In genomic region chr7:79858202-79858934, GRCm38 (mm10) we compare ENCODE assay signal across 13 mouse cellular contexts. TPM values are rescaled to one million over a fixed set of nuclear protein-coding genes. Genes with fewer than 3 reads are reported as not detected.
A peak's percentile ranks its signal among the peaks of the same experiment; 100 is the strongest.
DNase-seq lines count a peak whose midpoint lies in the region; ATAC-seq and TF ChIP-seq lines count a peak whose summit lies in the region.
"Had no signal": no experiment of that assay in that cellular context is flagged by ENCODE, and none has a peak within 500 bp of the region (broad histone marks: within the 10 kb centered on the region; RNA-seq: fewer than 3 reads in every experiment).

No protein-coding gene starts in this region.

- peak; percentile 31 for DNase-seq in MEL (ENCODE audit: low read depth, low spot score)
- DNase-seq in gastrocnemius, adult 8-10 months (ENCODE audit: low spot score in 2 of 2) = peak; percentile 23 to 31
- no peak for DNase-seq in limb, embryonic 14.5 days (ENCODE audit: low spot score)
- no peak for DNase-seq in ovary, postnatal 10 days (ENCODE audit: low spot score)
- no peak for DNase-seq in embryo, embryonic 10.5 days (ENCODE audit: low spot score)
- DNase-seq in yolk sac, embryonic 10.5 days (ENCODE audit: low spot score) = no peak
- DNase-seq: liver; spleen, adult 18-20 months had no signal

- TF ChIP-seq POLR2A in MEL (IDR thresholded peaks at IDR 0.05; ENCODE audit: control insufficient read depth in 1 of 2, insufficient read depth in 1 of 2, low read depth in 1 of 2, low read length in 2 of 2, poor library complexity in 1 of 2) = no peak
- TF ChIP-seq POLR2A in limb, embryonic 14.5 days (IDR thresholded peaks at IDR 0.05; ENCODE audit: borderline replicate concordance, extremely low read depth, insufficient read depth, insufficient read length) = no peak

- H3K36me3 ChIP-seq in kidney, embryonic 15.5 days = no peaks in the 10 kb centered on the region
- no peaks in the 10 kb centered on the region for H3K36me3 ChIP-seq in kidney, embryonic 14.5 days (ENCODE audit: control insufficient read depth, insufficient read depth, low read length)
- peaks cover 0 to 37% of the 10 kb centered on the region in 2 experiments; a peak in 2 of 4 replicates for H3K36me3 ChIP-seq in MEL (ENCODE audit: control insufficient read depth in 1 of 2, insufficient read depth in 2 of 2, low read length in 2 of 2)
- no peaks in the 10 kb centered on the region for H3K36me3 ChIP-seq in limb, embryonic 14.5 days (ENCODE audit: control insufficient read depth, insufficient read depth, low read length)
- H3K36me3 ChIP-seq: midbrain, embryonic 10.5 days had no signal

- H3K4me2 ChIP-seq in kidney, embryonic 15.5 days = 0 out of 2 replicates have a peak overlapping the region, but pooled peaks have one; percentile 0
- H3K4me2 ChIP-seq in kidney, embryonic 14.5 days (replicated peaks; ENCODE audit: low read depth, low read length) = no peak overlapping the region
- H3K4me2 ChIP-seq in limb, embryonic 14.5 days (replicated peaks; ENCODE audit: low read depth, low read length, severe bottlenecking) = peak overlapping the region; percentile 23; the same call in 1 of the 2 replicates

- H3K79me2 ChIP-seq in MEL (ENCODE audit: control insufficient read depth, insufficient read depth, low read length, poor library complexity) = no peaks in the 10 kb centered on the region

- peak; percentile 48 to 62 for TF ChIP-seq EP300 in MEL (IDR thresholded peaks at IDR 0.05; ENCODE audit: low read depth in 1 of 2, low read length in 2 of 2)

- H3K4me3 ChIP-seq in kidney, embryonic 15.5 days (replicated peaks) = no peak overlapping the region
- H3K4me3 ChIP-seq in kidney, embryonic 14.5 days (ENCODE audit: low read length) = no peak overlapping the region
- H3K4me3 ChIP-seq in MEL (ENCODE audit: control insufficient read depth in 1 of 2, insufficient read depth in 1 of 2, low read depth in 2 of 2, low read length in 2 of 2) = peak overlapping the region in 1 of 2 experiments; percentile 9; a peak in 1 of 4 replicates
- no peak overlapping the region for H3K4me3 ChIP-seq in limb, embryonic 14.5 days (replicated peaks; ENCODE audit: low read length)
- H3K4me3 ChIP-seq: midbrain, embryonic 10.5 days had no signal

- no peak for ATAC-seq in kidney, embryonic 15.5 days (replicated peaks; ENCODE audit: low FRiP score)
- no peak for ATAC-seq in kidney, embryonic 14.5 days (ENCODE audit: low FRiP score, low TSS enrichment)
- ATAC-seq in limb, embryonic 14.5 days (ENCODE audit: low FRiP score, low read depth) = no peak
- ATAC-seq: inflammation-experienced regulatory T-cells, adult 6 months had no signal

- 50% methylated on average over 11 of the region's 11 CpGs for WGBS in kidney, embryonic 15.5 days
- WGBS in kidney, embryonic 14.5 days = 57% methylated on average over 11 of the region's 11 CpGs
- WGBS in limb, embryonic 14.5 days = 49% methylated on average over 11 of the region's 11 CpGs

- TF ChIP-seq RAD21 in MEL (IDR thresholded peaks at IDR 0.05; ENCODE audit: low read depth, low read length) = no peak

- no peak for TF ChIP-seq CTCF in MEL (IDR thresholded peaks at IDR 0.05 in 2 of 3, conservative IDR thresholded peaks at IDR 0.05 in 1 of 3; ENCODE audit: control insufficient read depth in 1 of 3, insufficient read depth in 1 of 3, low read depth in 2 of 3, low read length in 3 of 3, poor library complexity in 1 of 3, severe bottlenecking in 1 of 3)

- peak overlapping the region; percentile 33; the same call in 1 of the 2 replicates for H3K27ac ChIP-seq in kidney, embryonic 15.5 days
- no peak overlapping the region for H3K27ac ChIP-seq in kidney, embryonic 14.5 days (ENCODE audit: low read depth, low read length)
- no peak overlapping the region for H3K27ac ChIP-seq in MEL (ENCODE audit: control insufficient read depth, low read depth, low read length)
- 0 out of 2 replicates have a peak overlapping the region, but pooled peaks have one; percentile 61 for H3K27ac ChIP-seq in limb, embryonic 14.5 days (replicated peaks; ENCODE audit: low read depth, low read length)
- H3K27ac ChIP-seq: midbrain, embryonic 10.5 days had no signal

- no peak overlapping the region for H3K9ac ChIP-seq in kidney, embryonic 15.5 days
- no peak overlapping the region for H3K9ac ChIP-seq in kidney, embryonic 14.5 days (ENCODE audit: low read depth, low read length)
- H3K9ac ChIP-seq in MEL (ENCODE audit: control insufficient read depth, low read depth, low read length, poor library complexity, severe bottlenecking) = peak overlapping the region; percentile 14; the same call in 1 of the 2 replicates
- no peak overlapping the region for H3K9ac ChIP-seq in limb, embryonic 14.5 days (ENCODE audit: low read depth, low read length, severe bottlenecking)

- H3K9me3 ChIP-seq in kidney, embryonic 15.5 days (replicated peaks) = no peaks in the 10 kb centered on the region
- no peaks in the 10 kb centered on the region for H3K9me3 ChIP-seq in kidney, embryonic 14.5 days (ENCODE audit: control insufficient read depth, low read length)
- no peaks in the 10 kb centered on the region for H3K9me3 ChIP-seq in MEL (replicated peaks; ENCODE audit: insufficient read depth, low read length)
- no peaks in the 10 kb centered on the region for H3K9me3 ChIP-seq in limb, embryonic 14.5 days (ENCODE audit: control insufficient read depth, low read length)
- H3K9me3 ChIP-seq: midbrain, embryonic 10.5 days had no signal

- no peaks in the 10 kb centered on the region for H3K27me3 ChIP-seq in kidney, embryonic 15.5 days
- H3K27me3 ChIP-seq in kidney, embryonic 14.5 days (ENCODE audit: control insufficient read depth, insufficient read depth, low read length) = no peaks in the 10 kb centered on the region
- H3K27me3 ChIP-seq in MEL (ENCODE audit: control insufficient read depth in 1 of 2, insufficient read depth in 2 of 2, low read length in 2 of 2) = peaks cover 0 to 2% of the 10 kb centered on the region in 2 experiments; a peak in 1 of 4 replicates
- H3K27me3 ChIP-seq in limb, embryonic 14.5 days (ENCODE audit: control insufficient read depth, insufficient read depth, low read length) = no peaks in the 10 kb centered on the region

- H3K4me1 ChIP-seq in kidney, embryonic 15.5 days = peaks cover 32% of the 10 kb centered on the region
- H3K4me1 ChIP-seq in kidney, embryonic 14.5 days (ENCODE audit: control insufficient read depth, insufficient read depth, low read length) = peaks cover 10% of the 10 kb centered on the region
- peaks cover 9 to 55% of the 10 kb centered on the region in 2 experiments for H3K4me1 ChIP-seq in MEL (ENCODE audit: control insufficient read depth in 1 of 2, insufficient read depth in 2 of 2, low read length in 2 of 2)
- peaks cover 22% of the 10 kb centered on the region for H3K4me1 ChIP-seq in limb, embryonic 14.5 days (ENCODE audit: control insufficient read depth, insufficient read depth, low read length)

TF ChIP-seq in MEL, 35 proteins besides CTCF, POLR2A, EP300 and RAD21:
- TF ChIP-seq MEF2A (IDR thresholded peaks at IDR 0.05; ENCODE audit: extremely low read depth, insufficient replicate concordance, low read depth, low read length, poor library complexity, severe bottlenecking) = no peak
- peak; percentile 53 for TF ChIP-seq TAL1 (IDR thresholded peaks at IDR 0.05; ENCODE audit: low read length)
- TF ChIP-seq GATA1 (IDR thresholded peaks at IDR 0.05; ENCODE audit: low read depth, low read length) = peak; percentile 34; the same call in 1 of the 2 replicates
- peak; percentile 76 for TF ChIP-seq TCF12 (IDR thresholded peaks at IDR 0.05; ENCODE audit: low read depth, low read length)
- TF ChIP-seq ETS1 (IDR thresholded peaks at IDR 0.05; ENCODE audit: low read depth, low read length) = 0 out of 2 replicates have a peak, but pooled peaks have one; percentile 16

RNA-seq across cellular contexts. Expression of gene Anpep, which starts 2.5 kb away (rescaled TPM):
- polyA plus RNA-seq in kidney, embryonic 15.5 days (2015; fragmentation: Nextera tagmentation; extraction: Ambion mirVana) = 72.4 and 81.7 TPM in 2 replicates
- 23.7 and 39.0 TPM in 2 replicates for polyA plus RNA-seq in kidney, embryonic 14.5 days (2014; fragmentation: Nextera tagmentation; extraction: Ambion mirVana)
- 7.6 and 11.2 TPM in 2 replicates for total RNA-seq in MEL (2012; rRNA removed)
- polyA plus RNA-seq in MEL (2012; ENCODE audit: insufficient read depth in 1 of 2, insufficient read length in 2 of 2, low read depth in 1 of 2, low replicate concordance in 2 of 2, missing spikeins in 1 of 2) = 10 to 100 TPM; 40.2 to 77.2 TPM
- 1 to 10 TPM; 2.8 to 5.8 (median 3.5) TPM for total RNA-seq in gastrocnemius, adult 8-10 months (2022)
- 39.5 and 39.8 TPM in 2 replicates for polyA plus RNA-seq in limb, embryonic 14.5 days (2012; rRNA removed)
- polyA plus RNA-seq in limb, embryonic 14.5 days (2014; fragmentation: Nextera tagmentation; extraction: Ambion mirVana) = 26.6 and 31.3 TPM in 2 replicates

RNA-seq across cellular contexts. Expression of gene Mesp2, which starts 47.8 kb away (rescaled TPM):
- polyA plus RNA-seq in kidney, embryonic 15.5 days (2015; fragmentation: Nextera tagmentation; extraction: Ambion mirVana) = 0.82 and 1.5 TPM in 2 replicates
- polyA plus RNA-seq in kidney, embryonic 14.5 days (2014; fragmentation: Nextera tagmentation; extraction: Ambion mirVana) = 0.57 and 0.64 TPM in 2 replicates
- total RNA-seq in MEL (2012; rRNA removed) = not detected in 2 replicates
- polyA plus RNA-seq in MEL (2012; ENCODE audit: insufficient read depth in 1 of 2, insufficient read length in 2 of 2, low read depth in 1 of 2, low replicate concordance in 2 of 2, missing spikeins in 1 of 2) = not detected
- total RNA-seq in gastrocnemius, adult 8-10 months (2022) = not detected
- 0.67 and 1.00 TPM in 2 replicates for polyA plus RNA-seq in limb, embryonic 14.5 days (2012; rRNA removed)
- 0.50 and 0.65 TPM in 2 replicates for polyA plus RNA-seq in limb, embryonic 14.5 days (2014; fragmentation: Nextera tagmentation; extraction: Ambion mirVana)
- total RNA-seq: CH12.LX had no signal

Comparison
In these comparisons a context has a peak if more than half of its experiments do, and no peak if none do; other contexts are left out.
1. H3K27ac ChIP-seq: peak in kidney, embryonic 15.5 days (single experiment) and limb, embryonic 14.5 days (single experiment); none in kidney, embryonic 14.5 days (single experiment) and MEL (single experiment).
2. DNase-seq: peak in MEL (single experiment) and gastrocnemius, adult 8-10 months (2 of 2); none in limb, embryonic 14.5 days (single experiment), ovary, postnatal 10 days (single experiment), embryo, embryonic 10.5 days (single experiment) and yolk sac, embryonic 10.5 days (single experiment).